Mouse (Mus musculus) E14TG2a.4 (cell line): ENCODE data around the gene Zfy2.

Experiments used
- H3K27me3 ChIP-seq: 2 replicates; pipeline ENCODE4 v1.6.1; 2014; ENCODE audit warnings: low read length, control low read depth; ENCODE audit not compliant: insufficient read depth
- H3K36me3 ChIP-seq: 2 replicates; pipeline ENCODE4 v1.6.1; 2014; ENCODE audit warnings: low read length, control low read depth; ENCODE audit not compliant: insufficient read depth
- H3K4me1 ChIP-seq: replicated peaks from 2 replicates; pipeline ENCODE4 v1.6.1; 2014; ENCODE audit warnings: low read depth, low read length, control low read depth
- H3K4me3 ChIP-seq: replicated peaks from 2 replicates; pipeline ENCODE4 v1.5.1; 2014; ENCODE audit warnings: mild to moderate bottlenecking, low read length
- H3K9me3 ChIP-seq: 2 replicates; pipeline ENCODE4 v1.6.1; 2014; ENCODE audit warnings: low read length, control low read depth
- CTCF ChIP-seq: conservative IDR thresholded peaks from 2 replicates; pipeline ENCODE4 v1.5.1; 2014; ENCODE audit warnings: low read length
- NANOG ChIP-seq: IDR thresholded peaks from 2 replicates; pipeline ENCODE4 v1.6.1; 2014; ENCODE audit warnings: borderline replicate concordance, low read length, mixed read lengths
- POU5F1 ChIP-seq: IDR thresholded peaks from 2 replicates; pipeline ENCODE4 v1.6.1; 2014; ENCODE audit warnings: low read length, borderline replicate concordance

The Zfy2 gene

DNA sequence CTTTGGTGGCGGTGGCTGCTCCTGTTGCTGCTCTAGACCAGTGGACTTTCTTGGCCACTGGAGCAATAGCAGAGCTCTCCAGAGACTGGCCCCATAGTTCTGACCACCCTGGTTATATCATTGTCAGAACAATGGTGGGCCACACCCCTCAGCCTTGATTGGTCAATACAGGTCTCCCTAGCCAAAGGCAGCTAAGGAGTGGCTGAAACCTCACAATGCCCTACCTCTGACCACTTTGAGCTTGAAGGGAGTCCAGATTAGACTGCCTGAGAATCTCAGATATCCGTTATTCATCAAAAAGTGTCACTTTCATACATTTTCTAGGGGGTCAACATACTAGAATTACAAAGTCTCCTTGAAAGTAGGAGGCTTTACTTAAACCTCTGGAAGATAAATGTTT lies at the start of gene Zfy2:
Gene Zfy2 (minus strand): TSS at position 101 of the 400 bp plus-strand sequence.
- H3K4me1 ChIP-seq = no peaks in the 10 kb centered on the region
- no peaks in the 10 kb centered on the region for H3K9me3 ChIP-seq
- no peaks in the 10 kb centered on the region for H3K36me3 ChIP-seq
- TF ChIP-seq POU5F1 (no peak), CTCF (no peak), NANOG (no peak)
- no peak within 1 kb of the TSS for H3K4me3 ChIP-seq
- H3K27me3 ChIP-seq = no peaks in the 10 kb centered on the region
